Mouse (Mus musculus) CH12.LX (cell line): ENCODE data around the gene Pgm5. TPM values are rescaled to one million over a fixed set of nuclear protein-coding genes. Genes with fewer than 3 reads are reported as not detected.

ENCODE experiments used
- DNase-seq: peaks from one replicate; pipeline ENCODE4 v3.0.0-alpha.2; 2013; ENCODE audit errors: extremely low read depth
- H3K27ac ChIP-seq: 2 replicates; pipeline ENCODE4 v1.5.1; 2012; ENCODE audit warnings: low read depth, mild to moderate bottlenecking, control low read depth, moderate library complexity; ENCODE audit not compliant: insufficient read depth
- H3K27me3 ChIP-seq: replicated peaks from 2 replicates; pipeline ENCODE3; 2012; ENCODE audit warnings: inconsistent platforms
- H3K36me3 ChIP-seq, 2 experiments: replicated peaks in 1 of 2; 2 replicates each; pipeline versions ENCODE3 to v1.6.1; 2012; ENCODE audit warnings: inconsistent platforms in 1 of 2, low read length in 1 of 2, mild to moderate bottlenecking in 1 of 2, mixed read lengths in 1 of 2, moderate library complexity in 1 of 2; ENCODE audit not compliant: control insufficient read depth in 1 of 2, insufficient read depth in 1 of 2
- H3K4me1 ChIP-seq, 2 experiments: 2 replicates each; pipeline ENCODE4 v1.6.1; 2012; ENCODE audit warnings: inconsistent platforms in 1 of 2, moderate library complexity in 1 of 2; ENCODE audit not compliant: insufficient read depth in 2 of 2, control insufficient read depth in 1 of 2
- H3K4me2 ChIP-seq: 2 replicates; pipeline ENCODE4 v1.6.1; 2012; ENCODE audit warnings: low read depth, mild to moderate bottlenecking, control low read depth; ENCODE audit not compliant: poor library complexity, insufficient read depth, severe bottlenecking
- H3K4me3 ChIP-seq, 3 experiments: fragments of 150-350 bp in 1 of 3; sonication (generic) in 1 of 3; replicated peaks in 1 of 3; 2 replicates each; pipeline versions ENCODE3 to v1.5.1; 2011 to 2012; ENCODE audit warnings: low read depth in 2 of 3, low read length in 2 of 3, mild to moderate bottlenecking in 2 of 3, moderate library complexity in 2 of 3, control low read depth in 1 of 3, improper control_type of control experiment in 1 of 3, inconsistent platforms in 1 of 3, mixed read lengths in 1 of 3; ENCODE audit not compliant: poor library complexity in 1 of 3
- H3K79me2 ChIP-seq: replicated peaks from 2 replicates; pipeline ENCODE4 v1.6.1; 2012; ENCODE audit warnings: mild to moderate bottlenecking, moderate library complexity; ENCODE audit not compliant: control insufficient read depth, poor library complexity, insufficient read depth, severe bottlenecking; ENCODE audit errors: extremely low read depth
- H3K9ac ChIP-seq: 2 replicates; pipeline ENCODE4 v1.6.1; 2012; ENCODE audit warnings: low read depth, mild to moderate bottlenecking, control low read depth, moderate library complexity; ENCODE audit not compliant: insufficient read depth
- H3K9me3 ChIP-seq: replicated peaks from 2 replicates; pipeline ENCODE3; 2012; ENCODE audit warnings: low read length, inconsistent platforms, mixed read lengths
- CHD1 ChIP-seq: IDR thresholded peaks from 2 replicates; pipeline ENCODE4 v1.6.1; 2012; ENCODE audit warnings: low read depth, low read length, improper control_type of control experiment, inconsistent platforms
- CHD2 ChIP-seq: IDR thresholded peaks from 2 replicates; pipeline ENCODE4 v1.6.1; 2011; ENCODE audit warnings: low read length, improper control_type of control experiment
- CTCF ChIP-seq, 2 experiments: IDR thresholded peaks in 1 of 2; conservative IDR thresholded peaks in 1 of 2; 2 replicates each; pipeline ENCODE4 v1.5.1; 2011 to 2012; ENCODE audit warnings: low read depth in 2 of 2, low read length in 2 of 2, improper control_type of control experiment in 1 of 2, inconsistent platforms in 1 of 2, mild to moderate bottlenecking in 1 of 2, moderate library complexity in 1 of 2
- E2F4 ChIP-seq: IDR thresholded peaks from 2 replicates; pipeline ENCODE4 v1.6.1; 2011; ENCODE audit warnings: low read depth, low read length, improper control_type of control experiment; ENCODE audit not compliant: insufficient replicate concordance
- ELF1 ChIP-seq: IDR thresholded peaks from 2 replicates; pipeline ENCODE4 v1.6.1; 2014; ENCODE audit warnings: low read depth, mild to moderate bottlenecking, inconsistent platforms, low read length, improper control_type of control experiment
- EP300 ChIP-seq: IDR thresholded peaks from 2 replicates; pipeline ENCODE4 v1.6.1; 2011; ENCODE audit warnings: low read length, improper control_type of control experiment
- ETS1 ChIP-seq: conservative IDR thresholded peaks from 2 replicates; pipeline ENCODE4 v1.6.1; 2012; ENCODE audit warnings: low read depth, mild to moderate bottlenecking, inconsistent platforms, low read length, improper control_type of control experiment, moderate library complexity
- GABPA ChIP-seq: IDR thresholded peaks from 2 replicates; pipeline ENCODE4 v1.6.1; 2012; ENCODE audit warnings: low read depth, low read length, improper control_type of control experiment, inconsistent platforms; ENCODE audit not compliant: insufficient replicate concordance
- HCFC1 ChIP-seq: IDR thresholded peaks from 2 replicates; pipeline ENCODE4 v1.6.1; 2012; ENCODE audit warnings: low read depth, mild to moderate bottlenecking, inconsistent platforms, low read length, improper control_type of control experiment
- JUN ChIP-seq: IDR thresholded peaks from 2 replicates; pipeline ENCODE4 v1.6.1; 2011; ENCODE audit warnings: low read depth, mild to moderate bottlenecking, low read length, improper control_type of control experiment, moderate library complexity; ENCODE audit not compliant: insufficient read depth
- MAX ChIP-seq: IDR thresholded peaks from 2 replicates; pipeline ENCODE4 v1.6.1; 2011; ENCODE audit warnings: low read length, improper control_type of control experiment
- MAZ ChIP-seq: IDR thresholded peaks from 2 replicates; pipeline ENCODE4 v1.6.1; 2012; ENCODE audit warnings: low read depth, mild to moderate bottlenecking, inconsistent platforms, low read length, improper control_type of control experiment, moderate library complexity
- MEF2A ChIP-seq: IDR thresholded peaks from 2 replicates; pipeline ENCODE4 v1.6.1; 2014; ENCODE audit warnings: low read depth, mild to moderate bottlenecking, inconsistent platforms, low read length, improper control_type of control experiment, borderline replicate concordance
- NRF1 ChIP-seq: IDR thresholded peaks from 2 replicates; pipeline ENCODE4 v1.6.1; 2014; ENCODE audit warnings: low read depth, mild to moderate bottlenecking, inconsistent platforms, low read length, improper control_type of control experiment, moderate library complexity
- POLR2A ChIP-seq: IDR thresholded peaks from 2 replicates; pipeline ENCODE4 v1.6.1; 2011; ENCODE audit warnings: low read depth, mild to moderate bottlenecking, improper control_type of control experiment, low read length
- RAD21 ChIP-seq: IDR thresholded peaks from 2 replicates; pipeline ENCODE4 v1.6.1; 2011; ENCODE audit warnings: low read depth, mild to moderate bottlenecking, low read length, improper control_type of control experiment, moderate library complexity
- RCOR1 ChIP-seq: conservative IDR thresholded peaks from 2 replicates; pipeline ENCODE4 v1.6.1; 2012; ENCODE audit warnings: low read depth, mild to moderate bottlenecking, inconsistent platforms, low read length, improper control_type of control experiment
- SIN3A ChIP-seq: IDR thresholded peaks from 2 replicates; pipeline ENCODE4 v1.6.1; 2012; ENCODE audit warnings: low read length, improper control_type of control experiment, inconsistent platforms
- TBP ChIP-seq: conservative IDR thresholded peaks from 2 replicates; pipeline ENCODE4 v1.6.1; 2011; ENCODE audit warnings: low read depth, low read length, improper control_type of control experiment
- TCF12 ChIP-seq: IDR thresholded peaks from 2 replicates; pipeline ENCODE4 v1.6.1; 2014; ENCODE audit warnings: low read depth, mild to moderate bottlenecking, inconsistent platforms, low read length, improper control_type of control experiment
- UBTF ChIP-seq: IDR thresholded peaks from 2 replicates; pipeline ENCODE4 v1.6.1; 2012; ENCODE audit warnings: low read depth, mild to moderate bottlenecking, inconsistent platforms, low read length, improper control_type of control experiment, moderate library complexity
- USF1 ChIP-seq: IDR thresholded peaks from 2 replicates; pipeline ENCODE4 v1.6.1; 2014; ENCODE audit warnings: low read depth, mild to moderate bottlenecking, inconsistent platforms, low read length, improper control_type of control experiment
- USF2 ChIP-seq: conservative IDR thresholded peaks from 2 replicates; pipeline ENCODE4 v1.6.1; 2011; ENCODE audit warnings: low read depth, low read length, improper control_type of control experiment
- ZC3H11A ChIP-seq: IDR thresholded peaks from 2 replicates; pipeline ENCODE4 v1.6.1; 2012; ENCODE audit warnings: low read depth, mild to moderate bottlenecking, inconsistent platforms, low read length, improper control_type of control experiment
- ZKSCAN1 ChIP-seq: IDR thresholded peaks from 2 replicates; pipeline ENCODE4 v1.6.1; 2012; ENCODE audit warnings: low read depth, inconsistent platforms, low read length, improper control_type of control experiment, borderline replicate concordance
- ZMIZ1 ChIP-seq: IDR thresholded peaks from 2 replicates; pipeline ENCODE4 v1.6.1; 2012; ENCODE audit warnings: low read depth, mild to moderate bottlenecking, inconsistent platforms, low read length, improper control_type of control experiment
- dilution Hi-C: fragments of 300-500 bp; cut with MboI; formaldehyde crosslinking; loops from 2 replicates; pipeline ENCODE4 v1.14.3; 2020; ENCODE audit warnings: low sequenced_read_pairs; ENCODE audit not compliant: extremely low pct_unique_long_range_greater_than_20kb, extremely low pct_ligation_motif_present
- in situ Hi-C: fragments of 300-500 bp; cut with MboI; formaldehyde crosslinking; loops from 3 replicates; pipeline ENCODE4 v1.14.3; 2019; ENCODE audit warnings: low sequenced_read_pairs, low pct_ligation_motif_present, low pct_unique_long_range_greater_than_20kb, mixed read lengths
- polyA plus RNA-seq: library from polyadenylated mRNA; unstranded; fragments of >175 nt; gene quantifications from 2 replicates; pipeline ENCODE4 v1.2.1, GENCODE M21; 2012; ENCODE audit warnings: low read depth; ENCODE audit not compliant: insufficient read length
- total RNA-seq, 2 experiments: library from RNA; depleted of rRNA; stranded (reverse); fragments of 300-350 nt in 1 of 2; fragments of >200 nt in 1 of 2; gene quantifications; 2 replicates each; pipeline ENCODE4 v1.2.3; 2012 to 2014

Pgm5 gene
- total and polyA plus RNA-seq, 3 experiments = not detected

DNA sequence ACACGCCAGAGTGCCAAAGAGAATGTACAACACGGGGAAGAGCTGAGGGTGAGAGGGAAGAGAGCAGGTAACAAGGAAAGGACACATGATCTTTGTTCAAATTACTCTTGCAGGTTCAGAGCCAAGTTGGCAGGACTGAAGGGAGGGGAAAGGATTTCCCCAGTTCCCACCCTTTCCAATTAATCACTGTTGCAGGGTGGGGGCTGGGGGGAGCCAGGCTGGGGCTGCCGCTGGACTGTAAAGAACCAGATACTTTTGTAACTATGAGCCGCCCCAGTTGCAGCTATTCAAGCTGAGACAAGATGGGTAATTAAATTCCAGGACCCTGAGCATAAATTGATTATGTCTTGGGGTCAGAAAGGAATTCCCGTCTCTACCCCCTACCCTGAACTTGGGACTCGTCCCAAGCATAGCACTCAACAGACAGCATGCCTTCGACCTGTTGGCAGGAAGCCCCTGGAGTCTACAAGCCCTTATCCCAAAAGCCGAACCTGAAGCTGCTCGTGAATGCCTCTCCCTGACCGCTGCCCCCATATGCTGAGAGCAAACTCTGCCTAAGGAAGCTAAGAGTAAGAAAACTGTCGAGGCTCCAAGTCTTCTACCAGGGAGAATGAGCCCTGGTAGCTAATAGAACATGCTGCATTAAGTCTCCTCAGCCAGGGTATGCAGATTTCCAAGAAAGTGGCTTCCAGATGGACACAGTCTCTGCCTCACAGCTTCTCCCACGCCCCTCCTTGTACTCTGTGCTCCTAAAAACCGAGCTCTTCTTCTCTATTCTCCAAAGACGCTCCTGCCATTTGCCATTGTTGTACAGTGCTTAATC lies 107.8 kb downstream of the Pgm5 start:
- Histone ChIP-seq H3K27me3 (no peaks in the 10 kb centered on the region), H3K36me3 (no peaks in the 10 kb centered on the region), H3K9me3 (no peaks in the 10 kb centered on the region), H3K4me1 (peaks cover 3 to 43% of the 10 kb centered on the region in 2 experiments; a peak in 3 of 4 replicates), H3K79me2 (no peaks in the 10 kb centered on the region), H3K9ac (no peak overlapping the region), H3K4me3 (no peak overlapping the region), H3K4me2 (no peak overlapping the region), H3K27ac (no peak overlapping the region)
- TF ChIP-seq ZMIZ1 (no peak), MAZ (no peak), USF1 (no peak), NRF1 (no peak), SIN3A (no peak), JUN (no peak), HCFC1 (no peak), CTCF (conservative IDR thresholded peaks at IDR 0.05 in 1 of 2, IDR thresholded peaks at IDR 0.05 in 1 of 2; ENCODE audit: low read depth in 2 of 2, low read length in 2 of 2) (no peak), UBTF (no peak), TBP (no peak), ETS1 (no peak), MAX (no peak), TCF12 (no peak), E2F4 (no peak), RAD21 (no peak), ZC3H11A (no peak), ZKSCAN1 (no peak), CHD2 (no peak), RCOR1 (no peak)
- dilution Hi-C loops (no loop called here), in situ Hi-C loops (no loop called here)
- no peak for DNase-seq

DNA sequence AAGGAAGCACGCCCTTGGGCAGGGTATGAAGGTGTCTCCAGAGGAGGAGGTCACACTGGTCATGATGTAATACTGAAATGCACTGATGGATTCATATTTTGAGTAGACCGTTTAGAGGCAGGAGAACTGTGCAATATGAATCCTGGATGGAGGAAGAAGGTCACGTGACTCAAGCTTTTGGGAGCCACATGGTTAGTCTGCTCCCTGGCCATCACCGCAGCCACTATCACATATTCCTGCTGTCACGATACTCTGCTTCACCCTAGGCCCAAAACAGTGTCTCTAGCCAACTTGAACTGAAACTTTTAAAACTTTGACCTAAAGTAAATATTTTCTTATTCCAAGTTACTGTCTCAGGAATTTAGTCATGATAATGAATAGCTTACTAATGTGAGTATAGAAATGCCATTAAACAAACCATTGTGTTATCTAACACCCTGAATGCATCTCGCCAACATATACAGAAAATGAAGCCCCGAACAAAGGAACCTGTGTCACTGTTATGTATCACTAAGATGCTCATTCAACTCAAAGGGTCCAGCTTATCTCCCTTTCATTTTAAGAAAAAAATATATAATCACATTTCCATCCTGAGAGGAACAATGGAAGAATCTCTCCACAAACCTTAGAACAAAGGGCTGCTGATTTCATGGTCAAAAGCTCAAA lies 108.6 kb downstream of the Pgm5 start:
- Histone ChIP-seq H3K4me3 (no peak overlapping the region), H3K4me1 (peaks cover 3 to 43% of the 10 kb centered on the region in 2 experiments; a peak in 3 of 4 replicates), H3K27me3 (no peaks in the 10 kb centered on the region), H3K9me3 (no peaks in the 10 kb centered on the region), H3K27ac (no peak overlapping the region), H3K4me2 (no peak overlapping the region), H3K36me3 (no peaks in the 10 kb centered on the region), H3K9ac (no peak overlapping the region), H3K79me2 (no peaks in the 10 kb centered on the region)
- TF ChIP-seq MEF2A (no peak), ZMIZ1 (no peak), ZKSCAN1 (no peak), EP300 (no peak), POLR2A (no peak), USF2 (no peak), CHD2 (no peak), ELF1 (no peak), USF1 (no peak), NRF1 (no peak), RAD21 (no peak), CHD1 (no peak), GABPA (no peak), TBP (no peak)
- DNase-seq = no peak
- dilution Hi-C loops = no loop called here
- in situ Hi-C loops = no loop called here
